Mouse (Mus musculus) liver, embryonic 11.5 days (tissue): ENCODE results near the gene Ypel4. TPM values are rescaled to one million over a fixed set of nuclear protein-coding genes. Genes with fewer than 3 reads are reported as not detected.

Experiments used
- ATAC-seq: fragments of 200-750 bp; cut with Nextera tagmentation; replicated peaks from 2 replicates; pipeline ENCODE4 v1.8.0; 2017; ENCODE audit warnings: moderate number of reproducible peaks, mild to moderate bottlenecking, moderate TSS enrichment, moderate library complexity; ENCODE audit not compliant: low FRiP score
- DNase-seq: peaks from one replicate; pipeline ENCODE4 v3.0.0-alpha.2; 2017; ENCODE audit warnings: low spot score
- H3K27ac ChIP-seq: fragments of 300-500 bp; sonication (generic); 2 replicates; pipeline ENCODE4 v1.5.1; 2014; ENCODE audit warnings: mild to moderate bottlenecking, low read depth, low read length, control low read depth
- H3K27me3 ChIP-seq: fragments of 300-500 bp; sonication (generic); replicated peaks from 2 replicates; pipeline ENCODE4 v1.6.1; 2014; ENCODE audit warnings: low read length, mixed read lengths; ENCODE audit not compliant: control insufficient read depth, insufficient read depth
- H3K36me3 ChIP-seq: fragments of 300-500 bp; sonication (generic); 2 replicates; pipeline ENCODE4 v1.6.1; 2014; ENCODE audit warnings: mild to moderate bottlenecking, low read length, moderate library complexity, mixed read lengths; ENCODE audit not compliant: control insufficient read depth, insufficient read depth
- H3K4me1 ChIP-seq: fragments of 300-500 bp; sonication (generic); replicated peaks from 2 replicates; pipeline ENCODE4 v1.6.1; 2014; ENCODE audit warnings: low read length, mixed read lengths; ENCODE audit not compliant: control insufficient read depth, insufficient read depth
- H3K4me2 ChIP-seq: fragments of 300-500 bp; sonication (generic); 2 replicates; pipeline ENCODE4 v1.6.1; 2014; ENCODE audit warnings: mild to moderate bottlenecking, control low read depth, moderate library complexity
- H3K4me3 ChIP-seq: fragments of 300-500 bp; sonication (generic); 2 replicates; pipeline ENCODE4 v1.5.1; 2014; ENCODE audit warnings: low read depth, low read length, control low read depth
- H3K9ac ChIP-seq: fragments of 300-500 bp; sonication (generic); 2 replicates; pipeline ENCODE4 v1.6.1; 2014; ENCODE audit warnings: low read depth, low read length, control low read depth
- H3K9me3 ChIP-seq: fragments of 300-500 bp; sonication (generic); 2 replicates; pipeline ENCODE4 v1.6.1; 2016; ENCODE audit warnings: low read length, inconsistent platforms, mixed read lengths; ENCODE audit not compliant: control insufficient read depth
- WGBS: fragments of 180-500 bp; shearing (Covaris S2); extraction: QIAGEN DNeasy Blood & Tissue Kit; methylation state at CpG from one replicate; pipeline ENCODE4 v1.1.7; 2014; 5-methylcytosine and 5-hydroxymethylcytosine counted together
- polyA plus RNA-seq: library from polyadenylated mRNA; unstranded; fragments of >200 nt; fragmentation: Nextera tagmentation; extraction: Ambion mirVana; gene quantifications from 2 replicates; pipeline ENCODE4 v1.2.1, GENCODE M21; 2014

Ypel4 gene
- 11.4 and 14.2 TPM in 2 replicates for polyA plus RNA-seq

GRCm38 (mm10) chr2:84733579-84734300 lies at the start of gene Ypel4:
Ypel4 (plus strand) TSS chr2:84734058.
- peaks cover 52% of the 10 kb centered on the region for H3K4me1 ChIP-seq
- 6% methylated on average over 8 of the region's 8 CpGs for whole genome bisulfite sequencing

GRCm38 (mm10) chr2:84688080-84688844 lies 45.6 kb upstream of the Ypel4 start:
- Histone ChIP-seq H3K27ac (no peak overlapping the region), H3K4me2 (no peak overlapping the region), H3K4me3 (no peak overlapping the region), H3K27me3 (no peaks in the 10 kb centered on the region), H3K4me1 (peaks cover 4% of the 10 kb centered on the region), H3K36me3 (peaks cover 45% of the 10 kb centered on the region), H3K9ac (no peak overlapping the region), H3K9me3 (no peaks in the 10 kb centered on the region)
- ATAC-seq (no peak), DNase-seq (no peak)
- 69% methylated on average over 2 of the region's 2 CpGs for WGBS

More at GRCm38 (mm10) chr2:84733579-84734300, at the start of gene Ypel4:
- peaks cover 21% of the 10 kb centered on the region for H3K27me3 ChIP-seq
- DNase-seq (peak; percentile 61), ATAC-seq (peak; percentile 46)
- H3K9ac ChIP-seq, result peak within 1 kb of the TSS; percentile 69
- H3K9me3 ChIP-seq, result no peaks in the 10 kb centered on the region
- H3K27ac ChIP-seq, result peak within 1 kb of the TSS; percentile 85
- no peaks in the 10 kb centered on the region for H3K36me3 ChIP-seq
- peak within 1 kb of the TSS; percentile 68 for H3K4me2 ChIP-seq
- H3K4me3 ChIP-seq, result peak within 1 kb of the TSS; percentile 51

DNA sequence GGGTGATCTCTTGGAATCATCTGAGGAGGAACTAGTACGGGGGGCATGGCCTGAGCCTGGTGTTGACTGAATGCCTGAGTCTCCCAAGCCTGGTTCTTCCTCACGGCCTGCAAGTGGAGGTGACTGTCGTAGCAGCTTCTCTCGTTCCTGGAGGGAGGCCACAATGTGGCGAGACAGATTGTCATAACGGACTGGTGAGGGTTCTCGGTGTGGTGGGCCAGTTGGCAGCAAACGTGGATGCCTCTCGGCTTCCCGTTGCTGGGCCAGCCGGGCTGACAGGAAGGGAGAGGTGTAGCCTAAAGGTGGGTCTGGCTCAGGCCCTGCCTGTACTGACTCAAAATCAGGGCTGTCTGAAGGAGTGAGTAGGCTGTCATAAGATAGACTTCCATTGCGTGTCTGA lies 43.8 kb upstream of the Ypel4 start:
- Histone ChIP-seq H3K36me3 (peaks cover 45% of the 10 kb centered on the region), H3K4me2 (no peak overlapping the region), H3K27ac (no peak overlapping the region), H3K9ac (no peak overlapping the region), H3K9me3 (no peaks in the 10 kb centered on the region), H3K4me1 (peaks cover 4% of the 10 kb centered on the region; the same call in 1 of the 2 replicates), H3K27me3 (no peaks in the 10 kb centered on the region), H3K4me3 (no peak overlapping the region)
- 90% methylated on average over 12 of the region's 12 CpGs for WGBS
- ATAC-seq (no peak), DNase-seq (no peak)

DNA sequence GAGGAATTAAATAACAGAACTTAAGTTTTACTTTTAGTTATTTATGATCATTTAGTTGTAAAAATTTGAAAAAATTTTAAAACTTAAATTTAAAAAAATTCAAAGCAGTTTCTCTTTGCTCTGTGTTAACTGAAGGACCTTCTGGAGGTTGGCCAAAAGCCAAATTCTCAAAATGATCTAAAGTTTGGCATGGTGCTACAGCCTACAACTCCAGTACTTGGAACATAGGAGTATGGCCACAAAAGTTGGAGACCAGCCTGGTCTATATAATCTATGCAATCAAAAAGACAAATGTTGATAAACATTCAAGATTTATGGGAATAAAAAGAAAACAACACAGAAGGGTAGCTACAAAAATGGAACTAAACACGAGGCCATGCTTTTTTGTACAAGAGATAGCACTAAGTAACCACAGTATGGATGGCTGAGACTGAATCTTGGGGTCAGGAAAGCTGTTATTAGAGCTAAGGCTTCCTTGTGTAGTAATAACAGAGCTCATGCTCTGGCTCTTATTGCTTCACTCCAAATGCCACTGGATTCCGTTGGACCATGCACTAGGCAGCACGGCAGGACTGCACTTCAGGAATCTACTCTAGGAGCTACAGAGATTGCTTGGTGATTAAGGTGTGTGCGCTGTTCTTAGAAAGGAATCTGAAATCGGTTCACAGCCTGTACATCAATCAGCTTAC lies 38.7 kb upstream of the Ypel4 start:
- no peak overlapping the region for H3K9ac ChIP-seq
- H3K4me1 ChIP-seq, result no peaks in the 10 kb centered on the region
- H3K27ac ChIP-seq, result no peak overlapping the region
- H3K4me3 ChIP-seq, result no peak overlapping the region
- no peaks in the 10 kb centered on the region for H3K9me3 ChIP-seq
- peaks cover 26% of the 10 kb centered on the region for H3K36me3 ChIP-seq
- no peak for DNase-seq
- H3K4me2 ChIP-seq, result no peak overlapping the region
- ATAC-seq, result no peak
- H3K27me3 ChIP-seq, result no peaks in the 10 kb centered on the region
- WGBS, result 89% methylated on average over 5 of the region's 5 CpGs

DNA sequence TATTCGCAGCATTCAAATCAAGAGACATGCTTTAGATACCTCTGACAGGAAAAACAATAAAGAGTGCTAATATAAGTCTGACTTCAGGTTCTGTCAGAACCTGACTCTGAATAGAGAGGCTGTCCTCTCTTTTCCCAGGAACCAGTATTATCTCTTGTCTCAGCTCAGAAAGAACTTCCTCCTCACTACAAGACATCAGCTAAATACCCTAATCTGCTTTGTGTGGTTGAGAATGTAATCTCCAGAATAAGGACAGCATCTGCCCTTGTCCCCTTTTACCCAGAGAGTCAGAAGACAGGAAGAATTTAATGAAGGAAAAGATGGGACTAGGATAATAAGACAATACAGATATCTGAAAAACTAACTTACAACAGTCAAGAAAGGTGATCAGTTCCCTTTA lies 30.4 kb upstream of the Ypel4 start:
- Histone ChIP-seq H3K4me3 (no peak overlapping the region), H3K36me3 (peaks cover 6% of the 10 kb centered on the region; the same call in 1 of the 2 replicates), H3K4me2 (no peak overlapping the region), H3K27ac (no peak overlapping the region), H3K27me3 (no peaks in the 10 kb centered on the region), H3K9me3 (no peaks in the 10 kb centered on the region), H3K4me1 (peaks cover 9% of the 10 kb centered on the region), H3K9ac (no peak overlapping the region)
- DNase-seq (no peak), ATAC-seq (no peak; the same call in 1 of the 2 replicates)
- WGBS, result 77% methylated on average over 1 of the region's 1 CpGs

GRCm38 (mm10) chr2:84704329-84704728 lies 29.5 kb upstream of the Ypel4 start:
- ATAC-seq (no peak), DNase-seq (no peak)
- Histone ChIP-seq H3K9me3 (no peaks in the 10 kb centered on the region), H3K4me1 (peaks cover 9% of the 10 kb centered on the region), H3K4me3 (no peak overlapping the region), H3K27ac (no peak overlapping the region), H3K4me2 (no peak overlapping the region), H3K9ac (no peak overlapping the region), H3K36me3 (peaks cover 8% of the 10 kb centered on the region; the same call in 1 of the 2 replicates), H3K27me3 (no peaks in the 10 kb centered on the region)
- 69% methylated on average over 5 of the region's 5 CpGs for WGBS

DNA sequence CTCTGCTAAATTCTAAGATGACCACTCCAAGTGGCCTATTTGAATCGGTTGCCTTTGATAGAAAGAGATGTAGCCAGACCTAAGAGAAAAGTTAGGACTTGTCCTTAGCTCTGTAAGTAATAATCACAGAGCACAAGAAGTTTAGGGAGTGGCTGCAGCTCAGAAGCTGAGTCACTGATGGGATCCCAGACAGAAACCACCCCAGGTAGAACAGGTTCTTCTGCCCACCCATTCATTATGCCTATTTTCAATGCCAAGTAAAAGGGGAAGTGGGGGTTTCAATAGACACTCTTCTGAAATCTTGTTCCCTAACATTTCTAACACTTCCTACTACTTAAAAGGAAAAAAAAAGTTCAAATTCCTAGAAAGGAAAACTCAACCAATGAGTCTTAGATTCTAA lies 28.6 kb upstream of the Ypel4 start:
- DNase-seq (no peak), ATAC-seq (no peak)
- no peaks in the 10 kb centered on the region for H3K9me3 ChIP-seq
- peaks cover 13% of the 10 kb centered on the region; the same call in 1 of the 2 replicates for H3K36me3 ChIP-seq
- H3K4me3 ChIP-seq, result no peak overlapping the region
- WGBS, result 72% methylated on average over 1 of the region's 1 CpGs
- peaks cover 9% of the 10 kb centered on the region for H3K4me1 ChIP-seq
- H3K27ac ChIP-seq, result no peak overlapping the region
- no peaks in the 10 kb centered on the region for H3K27me3 ChIP-seq
- no peak overlapping the region for H3K4me2 ChIP-seq
- no peak overlapping the region for H3K9ac ChIP-seq

DNA sequence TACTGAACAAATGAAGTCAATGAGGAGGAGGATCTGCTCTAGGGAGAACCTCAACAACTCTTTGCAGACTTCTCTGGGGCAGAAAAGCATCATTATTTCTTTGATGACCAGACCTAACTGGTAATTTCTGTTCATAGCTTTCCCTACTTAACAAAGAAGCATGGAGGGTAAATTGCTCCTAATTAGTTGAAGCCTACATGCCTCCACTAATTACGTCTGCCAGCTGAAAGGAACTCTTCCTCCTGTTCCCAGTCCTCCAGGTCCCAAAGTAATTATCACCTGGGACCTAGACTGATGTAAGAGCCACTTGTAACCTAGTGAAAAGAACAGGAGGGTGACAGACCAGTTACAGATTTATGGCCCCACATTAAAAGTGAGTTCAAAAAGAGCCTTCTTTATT lies 26.3 kb upstream of the Ypel4 start:
- no peak for ATAC-seq
- Histone ChIP-seq H3K9ac (no peak overlapping the region), H3K4me1 (peaks cover 9% of the 10 kb centered on the region), H3K4me2 (no peak overlapping the region), H3K27ac (no peak overlapping the region), H3K36me3 (peaks cover 18% of the 10 kb centered on the region; the same call in 1 of the 2 replicates), H3K27me3 (no peaks in the 10 kb centered on the region), H3K4me3 (no peak overlapping the region), H3K9me3 (no peaks in the 10 kb centered on the region)
- DNase-seq, result no peak
- WGBS, result 71% methylated on average over 1 of the region's 1 CpGs
